Mouse (Mus musculus) hindbrain, embryonic 12.5 days (tissue): Measurements from ENCODE around the gene Vps29. TPM values are rescaled to one million over a fixed set of nuclear protein-coding genes. Genes with fewer than 3 reads are reported as not detected.

Source experiments
- ATAC-seq: fragments of 200-750 bp; cut with Nextera tagmentation; 2 replicates; pipeline ENCODE4 v1.8.0; 2017; ENCODE audit warnings: moderate TSS enrichment; ENCODE audit not compliant: low FRiP score
- H3K27ac ChIP-seq: fragments of 300-500 bp; sonication (generic); 2 replicates; pipeline ENCODE4 v1.5.1; 2016; ENCODE audit warnings: mild to moderate bottlenecking
- H3K27me3 ChIP-seq: fragments of 300-500 bp; sonication (generic); 2 replicates; pipeline ENCODE4 v1.6.1; 2016; ENCODE audit warnings: mild to moderate bottlenecking
- H3K36me3 ChIP-seq: fragments of 300-500 bp; sonication (generic); 2 replicates; pipeline ENCODE4 v1.6.1; 2016; ENCODE audit warnings: mild to moderate bottlenecking
- H3K4me1 ChIP-seq: fragments of 300-500 bp; sonication (generic); 2 replicates; pipeline ENCODE4 v1.6.1; 2016
- H3K4me2 ChIP-seq: fragments of 300-500 bp; sonication (generic); replicated peaks from 2 replicates; pipeline ENCODE4 v1.6.1; 2016; ENCODE audit warnings: mild to moderate bottlenecking
- H3K4me3 ChIP-seq: fragments of 300-500 bp; sonication (generic); 2 replicates; pipeline ENCODE4 v1.5.1; 2016; ENCODE audit warnings: mild to moderate bottlenecking
- H3K9ac ChIP-seq: fragments of 300-500 bp; sonication (generic); 2 replicates; pipeline ENCODE4 v1.6.1; 2016; ENCODE audit warnings: mild to moderate bottlenecking, moderate library complexity
- H3K9me3 ChIP-seq: fragments of 300-500 bp; sonication (generic); replicated peaks from 2 replicates; pipeline ENCODE4 v1.6.1; 2016; ENCODE audit warnings: mild to moderate bottlenecking
- WGBS: fragments of 180-500 bp; shearing (Covaris S2); methylation state at CpG from one replicate; pipeline ENCODE4 v1.1.7; 2016; 5-methylcytosine and 5-hydroxymethylcytosine counted together
- polyA plus RNA-seq: library from polyadenylated mRNA; unstranded; fragments of >200 nt; fragmentation: Nextera tagmentation; extraction: Ambion mirVana; gene quantifications from 2 replicates; pipeline ENCODE4 v1.2.1, GENCODE M21; 2016

Gene Vps29
- polyA plus RNA-seq, 1 experiment from 2014 or later = 212 TPM

GRCm38 (mm10) chr5:122391178-122391785, 37.1 kb downstream of the Vps29 start:
- peak overlapping the region; percentile 86; the same call in 1 of the 2 replicates for H3K4me3 ChIP-seq
- peak overlapping the region; percentile 92 for H3K4me2 ChIP-seq
- 0 out of 2 replicates have a peak, but pooled peaks cover 4% of the 10 kb centered on the region for H3K36me3 ChIP-seq
- no peaks in the 10 kb centered on the region for H3K9me3 ChIP-seq
- peaks cover 10% of the 10 kb centered on the region for H3K4me1 ChIP-seq
- H3K27ac ChIP-seq = no peak overlapping the region
- H3K27me3 ChIP-seq = no peaks in the 10 kb centered on the region
- ATAC-seq = 0 out of 2 replicates have a peak, but pooled peaks have one; percentile 11
- peak overlapping the region; percentile 87 for H3K9ac ChIP-seq
- 54% methylated on average over 16 of the region's 16 CpGs for WGBS

DNA sequence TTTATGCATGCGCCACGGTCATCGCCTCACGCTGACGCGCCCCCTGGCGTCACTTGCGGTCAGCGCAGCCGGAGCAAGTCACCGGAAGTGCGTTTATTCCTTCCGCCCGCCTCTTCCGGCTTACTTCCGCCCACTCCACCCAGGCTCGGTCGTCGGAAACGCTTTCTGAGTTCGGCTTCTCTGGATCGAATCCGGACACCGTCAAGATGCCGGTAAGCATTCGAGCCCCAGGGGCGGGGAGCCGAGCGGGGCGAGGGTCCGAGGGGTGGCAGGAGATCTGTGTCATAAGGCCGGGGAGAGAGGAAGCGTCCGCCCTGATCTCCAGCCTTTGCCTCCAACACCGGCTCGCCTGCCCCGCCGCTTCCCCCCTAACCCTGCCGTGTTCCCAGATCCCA, 37.6 kb downstream of the Vps29 start, which contains the start of gene Arpc3:
Arpc3 (plus strand) TSS at position 93 of the 395 bp plus-strand sequence.
- Histone ChIP-seq H3K9ac (peak within 1 kb of the TSS; percentile 87), H3K36me3 (peaks cover 7% of the 10 kb centered on the region; the same call in 1 of the 2 replicates), H3K4me1 (peaks cover 10% of the 10 kb centered on the region), H3K4me2 (peak within 1 kb of the TSS; percentile 92), H3K4me3 (peak within 1 kb of the TSS; percentile 86), H3K9me3 (no peaks in the 10 kb centered on the region), H3K27me3 (no peaks in the 10 kb centered on the region), H3K27ac (no peak within 1 kb of the TSS)
- peak; percentile 85 for ATAC-seq
- WGBS = under 1% methylated on average over 38 of the region's 39 CpGs

DNA sequence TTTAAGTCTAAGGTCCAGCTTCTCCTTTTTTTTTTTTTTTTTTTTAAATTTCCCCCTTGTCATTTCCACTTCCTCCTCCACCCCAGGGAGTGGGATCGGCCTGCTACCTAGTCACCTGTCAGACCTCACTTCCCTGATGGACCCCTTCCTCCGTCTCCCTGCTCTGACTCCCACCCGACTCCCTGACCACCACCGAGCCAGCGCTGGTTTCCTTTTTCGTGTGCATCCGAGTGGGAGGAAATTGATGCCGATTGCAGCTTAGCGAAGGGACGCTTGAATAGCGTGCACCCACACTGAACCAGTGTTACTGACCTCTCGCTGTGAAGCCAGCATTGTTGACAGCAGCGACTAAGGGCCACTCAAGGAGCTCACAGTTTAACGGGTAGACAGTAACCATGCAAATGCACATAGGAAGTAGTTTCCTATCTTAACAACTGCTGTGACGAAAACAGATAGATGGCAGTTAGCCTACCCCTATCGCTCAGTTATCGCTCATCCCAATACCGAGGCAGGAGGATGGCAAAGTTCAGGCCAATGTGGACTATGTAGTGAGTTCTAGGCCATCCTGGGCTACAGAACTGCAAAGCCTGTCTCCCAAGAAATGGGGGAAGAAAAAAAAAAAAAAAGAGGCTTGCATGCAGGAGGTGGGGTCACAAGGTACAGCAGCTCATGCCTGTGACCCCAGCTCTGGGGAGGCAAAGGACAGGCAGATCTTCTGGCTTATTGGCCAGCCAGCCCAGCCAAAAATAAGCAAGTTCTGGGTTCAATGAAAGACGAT, 38.2 kb downstream of the Vps29 start:
- Histone ChIP-seq H3K36me3 (peaks cover 12% of the 10 kb centered on the region; the same call in 1 of the 2 replicates), H3K9me3 (no peaks in the 10 kb centered on the region), H3K4me3 (peak overlapping the region; percentile 86), H3K4me2 (peak overlapping the region; percentile 92), H3K9ac (peak overlapping the region; percentile 87), H3K4me1 (peaks cover 10% of the 10 kb centered on the region), H3K27me3 (no peaks in the 10 kb centered on the region), H3K27ac (no peak overlapping the region)
- ATAC-seq = no peak
- WGBS = 15% methylated on average over 19 of the region's 19 CpGs

DNA sequence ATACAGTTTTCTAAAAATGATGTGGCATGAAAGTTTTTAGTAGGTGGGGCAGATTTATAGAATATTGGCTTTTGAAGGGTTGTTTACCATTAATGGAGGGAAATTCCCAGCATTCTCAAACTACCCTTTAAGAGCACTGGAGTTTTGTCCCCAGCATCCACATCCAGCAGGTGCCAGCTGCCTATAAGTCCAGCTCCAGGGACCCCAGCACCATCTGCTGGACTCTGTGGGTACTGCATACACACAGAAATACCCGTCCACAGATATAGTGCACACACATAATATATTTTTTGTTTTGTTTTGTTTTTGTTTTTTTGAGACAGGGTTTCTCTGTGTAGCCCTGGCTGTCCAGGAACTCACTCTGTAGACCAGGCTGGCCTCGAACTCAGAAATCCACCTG, 39.7 kb downstream of the Vps29 start:
- H3K36me3 ChIP-seq = peaks cover 15% of the 10 kb centered on the region; the same call in 1 of the 2 replicates
- H3K9me3 ChIP-seq = no peaks in the 10 kb centered on the region
- ATAC-seq = no peak
- H3K9ac ChIP-seq = no peak overlapping the region
- H3K4me1 ChIP-seq = peaks cover 10% of the 10 kb centered on the region
- WGBS = 38% methylated on average over 2 of the region's 2 CpGs
- H3K4me2 ChIP-seq = no peak overlapping the region
- no peaks in the 10 kb centered on the region for H3K27me3 ChIP-seq
- H3K4me3 ChIP-seq = no peak overlapping the region
- H3K27ac ChIP-seq = no peak overlapping the region

DNA sequence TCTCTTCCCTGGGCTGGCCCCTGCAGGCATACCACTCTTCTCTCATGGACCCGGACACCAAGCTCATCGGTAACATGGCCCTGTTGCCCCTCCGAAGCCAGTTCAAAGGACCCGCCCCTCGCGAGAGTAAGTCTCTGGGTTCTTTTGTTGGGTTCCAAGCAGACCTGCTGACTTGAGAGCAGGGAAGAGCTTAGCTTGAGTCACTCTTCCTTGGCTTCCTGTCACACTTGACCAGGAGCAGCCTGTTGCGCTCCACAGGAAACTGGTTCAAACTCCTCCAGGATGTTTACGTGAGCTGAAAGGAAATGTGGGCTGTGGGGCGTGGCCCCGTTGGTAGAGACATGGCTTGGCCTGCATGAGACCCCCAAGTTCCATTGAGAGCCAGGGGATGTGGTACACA, 42.6 kb downstream of the Vps29 start:
- WGBS = 87% methylated on average over 10 of the region's 10 CpGs
- no peaks in the 10 kb centered on the region for H3K27me3 ChIP-seq
- H3K36me3 ChIP-seq = peaks cover 26% of the 10 kb centered on the region
- H3K4me2 ChIP-seq = no peak overlapping the region
- H3K27ac ChIP-seq = no peak overlapping the region
- no peak for ATAC-seq
- H3K4me1 ChIP-seq = peaks cover 10% of the 10 kb centered on the region
- H3K9me3 ChIP-seq = no peaks in the 10 kb centered on the region
- H3K9ac ChIP-seq = no peak overlapping the region
- no peak overlapping the region for H3K4me3 ChIP-seq

DNA sequence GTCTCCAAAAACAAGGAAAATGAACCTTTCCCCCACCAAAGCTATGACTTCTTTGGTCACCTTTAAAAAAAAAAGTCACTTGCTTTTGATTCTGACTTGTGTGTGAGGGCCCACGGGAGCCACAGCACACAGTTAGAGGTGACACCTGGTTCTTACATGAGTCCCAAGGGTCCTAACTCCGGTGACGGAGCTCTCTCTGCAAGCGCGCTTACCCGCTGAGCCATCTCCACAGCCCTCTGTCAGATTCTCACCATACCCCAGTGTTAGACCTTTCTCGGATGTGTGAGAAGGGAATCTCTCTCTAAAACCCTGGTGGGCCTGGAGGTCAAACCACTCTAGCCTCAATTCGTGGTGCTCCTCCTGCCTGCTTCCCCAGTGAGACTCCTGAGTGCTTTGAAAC, 43.3 kb downstream of the Vps29 start:
- Histone ChIP-seq H3K27ac (no peak overlapping the region), H3K9me3 (no peaks in the 10 kb centered on the region), H3K4me3 (no peak overlapping the region), H3K4me2 (no peak overlapping the region), H3K9ac (no peak overlapping the region), H3K4me1 (peaks cover 8% of the 10 kb centered on the region), H3K27me3 (no peaks in the 10 kb centered on the region), H3K36me3 (peaks cover 33% of the 10 kb centered on the region)
- 88% methylated on average over 8 of the region's 8 CpGs for WGBS
- no peak for ATAC-seq

GRCm38 (mm10) chr5:122399871-122400270, 45.7 kb downstream of the Vps29 start:
- H3K36me3 ChIP-seq = peaks cover 53% of the 10 kb centered on the region
- H3K4me1 ChIP-seq = no peaks in the 10 kb centered on the region
- no peaks in the 10 kb centered on the region for H3K27me3 ChIP-seq
- WGBS = 95% methylated on average over 8 of the region's 8 CpGs
- no peak overlapping the region for H3K9ac ChIP-seq
- H3K9me3 ChIP-seq = no peaks in the 10 kb centered on the region
- H3K27ac ChIP-seq = no peak overlapping the region
- H3K4me3 ChIP-seq = no peak overlapping the region
- ATAC-seq = no peak
- H3K4me2 ChIP-seq = no peak overlapping the region

- H3K36me3 ChIP-seq = peaks cover 62% of the 10 kb centered on the region
- 89% methylated on average over 18 of the region's 18 CpGs for WGBS
- no peak for ATAC-seq
- no peak overlapping the region for H3K4me2 ChIP-seq
- H3K4me3 ChIP-seq = no peak overlapping the region
- H3K27ac ChIP-seq = no peak overlapping the region
- no peaks in the 10 kb centered on the region for H3K27me3 ChIP-seq
- H3K9me3 ChIP-seq = no peaks in the 10 kb centered on the region
- no peak overlapping the region for H3K9ac ChIP-seq
- no peaks in the 10 kb centered on the region for H3K4me1 ChIP-seq
Measured at GRCm38 (mm10) chr5:122400628-122401302, 46.6 kb downstream of the Vps29 start.

- Histone ChIP-seq H3K4me2 (no peak overlapping the region), H3K9ac (no peak overlapping the region), H3K36me3 (peaks cover 67% of the 10 kb centered on the region), H3K27me3 (no peaks in the 10 kb centered on the region), H3K9me3 (0 out of 2 replicates have a peak, but pooled peaks cover 2% of the 10 kb centered on the region), H3K27ac (no peak overlapping the region), H3K4me3 (no peak overlapping the region), H3K4me1 (no peaks in the 10 kb centered on the region)
- 19% methylated on average over 8 of the region's 8 CpGs for WGBS
- no peak for ATAC-seq
Measured at GRCm38 (mm10) chr5:122401303-122401640, 47.1 kb downstream of the Vps29 start.

DNA sequence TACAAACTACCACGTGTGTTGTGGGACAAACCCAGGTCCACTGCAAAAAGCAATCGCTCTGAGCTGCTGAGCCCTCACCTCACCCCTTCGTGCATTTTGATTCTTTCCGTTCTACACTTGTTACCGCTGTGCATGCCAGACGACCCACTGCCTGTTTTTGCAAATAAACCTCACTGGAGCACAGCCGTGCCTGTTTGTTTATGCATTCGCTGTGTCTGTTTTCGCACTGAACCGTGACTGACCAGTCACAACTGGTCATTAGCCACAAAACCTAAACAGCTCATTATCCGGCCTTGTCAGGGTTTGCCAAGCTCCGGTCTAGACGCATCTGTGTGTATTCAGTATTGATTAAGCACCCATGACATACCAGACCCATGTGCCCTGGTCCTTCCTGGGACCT, 48.0 kb downstream of the Vps29 start:
- Histone ChIP-seq H3K27me3 (no peaks in the 10 kb centered on the region), H3K27ac (no peak overlapping the region), H3K9me3 (peaks cover 6% of the 10 kb centered on the region; the same call in 1 of the 2 replicates), H3K4me3 (no peak overlapping the region), H3K36me3 (peaks cover 69% of the 10 kb centered on the region), H3K4me1 (no peaks in the 10 kb centered on the region), H3K4me2 (no peak overlapping the region), H3K9ac (no peak overlapping the region)
- 81% methylated on average over 13 of the region's 13 CpGs for WGBS
- ATAC-seq = no peak

GRCm38 (mm10) chr5:122402772-122403171, 48.6 kb downstream of the Vps29 start:
- no peaks in the 10 kb centered on the region for H3K4me1 ChIP-seq
- H3K4me2 ChIP-seq = no peak overlapping the region
- H3K4me3 ChIP-seq = no peak overlapping the region
- peaks cover 6% of the 10 kb centered on the region; the same call in 1 of the 2 replicates for H3K9me3 ChIP-seq
- no peak overlapping the region for H3K9ac ChIP-seq
- H3K36me3 ChIP-seq = peaks cover 72% of the 10 kb centered on the region
- no peak overlapping the region for H3K27ac ChIP-seq
- 89% methylated on average over 5 of the region's 5 CpGs for WGBS
- no peaks in the 10 kb centered on the region for H3K27me3 ChIP-seq
- no peak for ATAC-seq

DNA sequence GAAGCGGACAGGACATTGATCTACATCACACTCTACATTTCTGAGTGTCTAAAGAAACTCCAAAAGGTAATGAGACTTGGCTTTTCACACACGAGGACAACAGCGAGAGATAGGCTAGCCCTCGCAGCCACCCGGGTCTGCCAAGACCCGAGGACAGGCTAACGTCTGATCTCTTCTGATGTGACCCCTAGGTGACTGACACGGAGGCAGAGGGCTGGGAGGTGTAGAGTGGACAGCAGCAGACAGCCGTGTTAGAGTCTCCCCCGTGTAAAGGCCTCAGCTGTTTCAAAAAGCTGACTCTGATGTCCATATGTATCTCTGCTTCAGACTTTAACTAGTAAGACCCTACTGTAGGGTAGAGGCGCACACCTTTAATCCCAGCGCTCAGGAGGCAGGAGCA, 49.2 kb downstream of the Vps29 start:
- H3K27ac ChIP-seq = no peak overlapping the region
- H3K27me3 ChIP-seq = no peaks in the 10 kb centered on the region
- no peaks in the 10 kb centered on the region for H3K4me1 ChIP-seq
- H3K9ac ChIP-seq = no peak overlapping the region
- H3K4me3 ChIP-seq = no peak overlapping the region
- no peak overlapping the region for H3K4me2 ChIP-seq
- H3K36me3 ChIP-seq = peaks cover 69% of the 10 kb centered on the region
- peaks cover 6% of the 10 kb centered on the region; the same call in 1 of the 2 replicates for H3K9me3 ChIP-seq
- 93% methylated on average over 12 of the region's 12 CpGs for WGBS
- no peak for ATAC-seq
